Mouse (Mus musculus): ENCODE results near the gene Tlk1. TPM values are rescaled to one million over a fixed set of nuclear protein-coding genes. Genes with fewer than 3 reads are reported as not detected.

The Tlk1 gene
- polyA plus RNA-seq (2014; fragmentation: Illumina TruSeq; extraction: RNeasy Lipid Tissue Mini Kit (QIAGEN cat#74804); ENCODE audit: low read depth, low replicate concordance), result 25.3 TPM

DNA sequence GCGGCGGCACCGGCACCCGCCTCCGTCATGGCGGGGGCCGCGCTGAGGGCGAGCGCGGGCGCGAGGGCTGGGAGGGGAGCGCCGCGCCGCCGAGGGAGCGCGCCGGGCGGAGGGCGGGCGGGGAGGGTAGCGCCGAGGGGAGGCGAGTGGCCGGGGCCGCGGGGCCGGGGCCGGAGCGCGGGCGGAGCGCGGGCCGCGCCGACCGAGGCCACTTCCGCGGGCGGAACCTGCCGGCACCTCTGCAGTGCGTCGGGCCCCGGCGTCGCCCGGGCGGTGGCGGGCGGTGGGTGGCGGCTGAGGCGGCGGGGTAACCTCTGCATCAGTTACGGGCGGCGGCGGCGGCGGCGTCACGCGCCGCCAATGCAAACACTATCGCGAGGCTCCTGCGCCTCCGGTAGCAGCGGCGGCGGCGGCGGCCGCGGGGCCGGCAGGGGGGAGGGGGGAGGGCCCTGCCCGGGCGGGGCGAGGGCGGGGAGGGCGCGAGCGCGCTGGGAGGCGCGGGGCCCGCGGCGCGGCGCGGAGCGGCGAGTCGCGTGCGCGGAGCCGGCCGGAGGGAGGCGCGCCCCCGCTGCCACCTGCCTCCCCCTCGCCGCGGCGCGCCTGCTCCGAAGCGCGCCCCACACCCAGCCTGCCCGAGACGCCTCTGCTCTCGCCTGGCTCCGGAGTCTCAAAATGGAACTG lies at the start of gene Tlk1:
Tlk1 (minus strand) TSS at position 358 of the 681 bp plus-strand sequence.

Other genes with a start within 250 kb of the Tlk1 start
- gene Gorasp2, start 164.2 kb downstream of the Tlk1 start, polyA plus RNA-seq (2014; fragmentation: Illumina TruSeq; extraction: RNeasy Lipid Tissue Mini Kit (QIAGEN cat#74804); ENCODE audit: low read depth, low replicate concordance), result 64.3 TPM
- not detected for gene Gm26558, start 163.6 kb downstream of the Tlk1 start, polyA plus RNA-seq (2014; fragmentation: Illumina TruSeq; extraction: RNeasy Lipid Tissue Mini Kit (QIAGEN cat#74804); ENCODE audit: low read depth, low replicate concordance)
- gene Dcaf17, start 229.6 kb upstream of the Tlk1 start, polyA plus RNA-seq (2014; fragmentation: Illumina TruSeq; extraction: RNeasy Lipid Tissue Mini Kit (QIAGEN cat#74804); ENCODE audit: low read depth, low replicate concordance), result 5.3 TPM
- 7.1 TPM for gene Mettl8, start 229.9 kb upstream of the Tlk1 start, polyA plus RNA-seq (2014; fragmentation: Illumina TruSeq; extraction: RNeasy Lipid Tissue Mini Kit (QIAGEN cat#74804); ENCODE audit: low read depth, low replicate concordance)

Measured in heart, adult 10 weeks (tissue).